Mouse (Mus musculus) retina, embryonic 14.5 days (tissue): ENCODE measurements around the gene Yeats4.
A peak's percentile ranks its signal among the peaks of the same experiment; 100 is the strongest.

Source experiments
- DNase-seq: peaks from one replicate; pipeline ENCODE4 v3.0.0-alpha.2; 2015; ENCODE audit warnings: low spot score

Yeats4 gene

DNA sequence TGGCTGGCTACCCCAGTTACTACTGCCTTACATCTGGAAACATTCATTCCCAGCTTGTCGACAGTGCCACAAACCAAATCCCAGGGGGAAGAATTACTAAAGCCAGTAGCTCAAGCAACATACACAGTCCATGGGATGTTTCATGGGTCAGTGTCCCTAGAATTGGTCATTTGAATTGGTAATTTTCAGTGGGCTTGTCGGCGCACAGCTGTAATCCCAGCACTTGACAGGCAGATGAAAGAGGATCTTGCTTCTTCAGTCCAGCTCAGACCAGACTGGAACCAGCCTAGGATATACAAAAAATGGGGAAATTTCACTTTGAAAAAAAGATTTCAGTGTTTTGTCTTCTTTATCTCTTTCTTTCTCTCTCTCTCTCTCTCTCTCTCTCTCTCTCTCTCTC, 24.6 kb downstream of the Yeats4 start:
- DNase-seq, result no peak

- DNase-seq, result peak; percentile 12
Measured at GRCm38 (mm10) chr10:117196696-117197095, 27.6 kb downstream of the Yeats4 start.

DNA sequence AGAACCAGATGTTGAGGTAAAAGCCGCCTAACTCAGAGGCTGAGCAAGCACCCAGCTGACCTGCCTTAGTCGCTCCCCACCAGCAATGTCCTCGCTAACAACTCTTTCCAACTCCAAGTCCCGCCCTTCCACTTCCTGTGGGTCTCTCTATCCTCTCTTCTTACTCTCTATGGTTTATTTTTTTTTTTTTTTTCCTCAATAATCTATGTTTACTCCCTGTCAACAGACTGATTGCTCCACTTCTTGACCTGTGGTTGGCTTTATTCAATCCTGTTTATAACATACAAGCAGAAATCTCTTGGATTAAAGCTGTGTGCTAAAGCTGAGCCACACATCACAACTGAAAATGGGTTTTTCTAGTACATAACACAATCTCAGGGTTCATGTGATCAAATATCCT, 28.6 kb downstream of the Yeats4 start:
- no peak for DNase-seq

DNA sequence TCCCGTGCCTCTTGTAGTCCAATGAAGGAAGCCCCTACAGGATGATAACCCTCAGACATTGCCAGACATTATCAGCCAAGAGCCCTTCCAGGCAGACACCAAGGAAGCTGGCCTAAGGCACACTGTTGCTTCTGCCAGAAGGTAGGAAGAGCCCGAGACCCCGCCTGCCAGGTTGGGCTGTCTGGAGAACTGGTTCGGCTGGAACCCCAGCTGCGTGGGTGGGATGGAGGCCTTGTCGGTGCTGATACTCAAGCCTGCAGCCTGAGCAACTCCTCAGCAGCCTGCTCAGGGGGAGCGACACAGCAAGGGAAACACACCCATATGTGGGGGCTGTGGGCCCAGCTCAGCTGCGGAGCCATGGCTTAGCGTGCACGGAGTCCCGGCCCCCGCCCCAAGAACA, 29.3 kb downstream of the Yeats4 start:
- DNase-seq, result no peak

DNA sequence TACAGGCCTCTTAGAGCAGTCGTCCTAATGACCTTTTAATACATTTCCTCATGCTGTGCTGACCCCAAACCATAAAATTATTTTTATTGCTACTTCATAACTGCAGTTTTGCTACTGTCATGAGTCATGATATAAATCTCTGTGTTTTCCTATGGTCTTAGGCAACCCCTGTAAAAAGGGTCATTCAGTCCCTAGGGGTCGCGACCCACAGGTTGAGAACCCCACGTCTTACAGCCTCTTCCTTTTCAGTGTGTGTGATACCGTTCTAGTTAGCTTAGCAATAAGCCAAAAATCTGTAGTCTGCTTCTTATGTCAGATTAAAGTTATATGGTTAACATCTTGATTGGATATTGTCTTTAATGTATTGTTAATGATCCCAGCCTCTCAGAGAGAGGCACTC, 30.9 kb downstream of the Yeats4 start:
- DNase-seq, result no peak

- no peak for DNase-seq
Measured at GRCm38 (mm10) chr10:117185399-117186089, 38.8 kb downstream of the Yeats4 start.

DNA sequence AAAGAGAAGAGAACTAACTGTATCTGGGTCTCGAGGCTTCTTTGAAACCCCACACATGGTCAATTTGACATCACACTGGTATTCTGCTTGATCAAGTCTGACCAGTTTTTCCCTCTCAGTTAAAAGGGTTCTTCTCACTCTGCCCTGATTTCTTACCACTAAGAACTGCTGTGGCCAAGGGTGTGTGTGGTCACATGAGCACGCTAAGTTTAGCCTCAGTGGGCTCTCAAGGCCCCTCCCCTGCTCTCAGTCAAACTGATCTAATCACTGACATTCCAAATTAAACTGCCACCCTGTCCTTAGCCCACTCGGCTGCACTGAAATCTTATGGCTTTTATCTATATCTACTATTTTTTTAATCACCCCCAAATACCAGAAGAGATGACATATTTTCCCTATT, 43.2 kb downstream of the Yeats4 start:
- no peak for DNase-seq

DNA sequence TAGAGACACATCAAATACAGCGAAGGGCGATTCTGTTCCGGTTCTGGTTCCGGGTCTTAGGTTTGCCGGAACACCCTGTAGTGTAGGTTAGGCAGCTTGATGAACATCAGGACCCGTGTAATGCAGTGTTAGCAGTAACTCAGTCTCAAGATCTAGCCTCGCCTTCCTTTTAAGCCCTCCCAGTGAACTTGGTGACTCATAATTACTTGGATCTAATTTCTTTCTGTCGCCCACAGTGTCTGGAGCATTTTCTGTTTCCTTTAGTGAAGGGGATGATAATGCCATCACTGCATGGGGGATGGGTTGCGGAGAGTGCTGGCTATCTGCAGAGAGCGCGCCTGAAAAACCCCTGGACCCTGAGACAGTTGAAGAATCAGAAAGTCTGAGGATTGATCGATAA, 49.7 kb downstream of the Yeats4 start:
- DNase-seq, result no peak

GRCm38 (mm10) chr10:117173566-117174438, 50.5 kb downstream of the Yeats4 start:
- DNase-seq, result no peak

DNA sequence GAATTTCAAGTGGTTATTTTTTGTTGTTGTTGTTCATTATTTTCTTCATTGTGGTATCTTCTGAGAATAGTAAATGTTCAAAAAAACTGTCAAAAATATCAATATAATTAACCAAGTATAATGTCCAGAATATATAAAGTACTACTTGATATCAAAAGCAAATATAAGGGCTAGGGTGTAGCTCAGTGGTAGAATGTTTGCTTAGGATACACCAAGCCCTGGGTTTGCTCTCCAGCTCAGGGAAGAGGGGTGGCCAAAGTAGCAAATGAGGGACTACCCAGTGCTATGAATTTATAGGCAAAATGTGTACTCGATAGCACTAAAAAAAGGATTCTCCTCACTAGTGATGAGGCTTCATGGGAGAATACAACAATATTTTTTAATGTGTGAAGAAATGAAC, 51.2 kb downstream of the Yeats4 start:
- DNase-seq, result no peak

DNA sequence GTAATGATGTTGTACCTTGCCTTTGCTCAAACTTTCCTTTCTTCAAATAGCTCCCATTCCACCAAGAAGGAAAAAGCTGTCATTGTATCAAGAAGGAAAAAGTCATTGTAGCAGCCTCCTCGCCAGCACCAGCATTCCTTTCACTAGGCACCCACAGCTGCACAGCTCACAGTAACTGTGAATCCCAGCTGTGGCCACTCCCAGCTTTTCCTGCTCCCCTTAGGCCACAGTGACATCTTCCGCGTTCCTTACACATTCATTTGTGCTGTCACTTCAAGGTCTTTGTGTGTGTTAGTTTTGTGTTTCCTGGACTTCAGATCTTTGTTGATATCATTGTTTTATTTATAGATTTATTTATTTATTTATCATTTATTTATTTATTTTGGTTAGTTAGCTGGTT, 52.2 kb downstream of the Yeats4 start:
- DNase-seq, result no peak

DNA sequence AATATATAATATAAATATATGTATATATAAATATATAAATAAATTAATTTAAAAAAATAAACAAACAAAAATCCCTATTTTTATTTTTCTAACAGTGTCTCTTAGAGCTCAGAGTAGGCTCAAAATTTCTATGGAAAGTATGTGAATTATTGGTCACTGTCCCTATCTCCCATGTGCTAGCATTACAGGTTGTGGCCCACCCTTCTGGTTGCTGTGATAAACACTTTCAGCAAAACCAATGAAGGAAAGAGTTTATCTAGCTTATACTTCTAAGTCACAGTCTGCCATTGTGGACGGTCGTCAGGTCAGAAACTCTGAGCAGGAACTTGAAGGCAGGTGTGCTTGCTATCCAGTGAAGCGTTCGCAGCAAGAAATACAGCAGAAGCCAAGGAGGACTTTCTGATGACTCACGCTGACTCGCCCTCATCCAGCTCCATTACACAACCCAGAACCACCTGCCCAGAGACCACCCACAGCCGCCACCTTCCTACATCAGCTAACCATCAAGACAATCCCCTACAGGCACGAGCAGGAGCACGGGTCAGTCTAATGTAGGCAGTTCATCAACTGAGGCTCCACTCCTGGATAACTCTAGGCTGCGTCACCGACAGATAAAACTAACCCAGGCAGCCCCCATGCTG, 57.4 kb downstream of the Yeats4 start:
- no peak for DNase-seq
